Mouse (Mus musculus) urinary bladder, postnatal 4 days (tissue): ENCODE measurements around the gene Cep83.
A peak's percentile ranks its signal among the peaks of the same experiment; 100 is the strongest.
"Not testable (repeated sequence)": the region's sequence is repeated elsewhere in the genome, so short reads cannot be mapped to it uniquely, and the experiment has no call there.

ENCODE experiments used
- DNase-seq, 2 experiments: peaks; one replicate each; pipeline ENCODE4 v3.0.0; 2021 to 2022; ENCODE audit warnings: low spot score in 2 of 2

The Cep83 gene

GRCm38 (mm10) chr10:94688420-94689175 lies at the start of gene Cep83:
Gene Cep83 (plus strand): TSS chr10:94688654.
- DNase-seq = peak; percentile 89 to 94

DNA sequence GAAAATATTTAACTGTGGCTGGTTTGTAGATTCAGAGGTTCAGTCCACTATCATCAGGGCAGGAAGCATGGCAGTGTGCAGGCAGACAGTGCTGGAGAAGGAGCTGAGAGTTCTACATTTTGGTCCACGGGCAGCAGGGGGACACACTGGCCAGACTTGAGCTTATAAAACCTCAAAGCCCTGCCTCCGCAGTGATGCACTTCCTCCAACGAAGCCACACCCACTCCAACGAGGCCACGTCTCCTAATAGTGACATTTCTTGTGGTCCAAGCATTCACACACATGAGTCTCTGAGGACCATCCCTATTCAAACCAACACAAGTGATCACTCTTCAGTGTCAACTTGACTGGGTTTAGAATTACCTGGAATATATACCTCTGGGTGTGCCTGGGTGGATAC lies 49.2 kb upstream of the Cep83 start:
- DNase-seq = no peak

- no peak for DNase-seq
Observed at GRCm38 (mm10) chr10:94640067-94640466, 48.4 kb upstream of the Cep83 start.

- no peak for DNase-seq
Observed at GRCm38 (mm10) chr10:94664036-94664435, 24.4 kb upstream of the Cep83 start.

GRCm38 (mm10) chr10:94664455-94664854 lies 24.0 kb upstream of the Cep83 start:
- DNase-seq = no peak

- no peak for DNase-seq
Observed at GRCm38 (mm10) chr10:94668147-94668546, 20.3 kb upstream of the Cep83 start.

DNA sequence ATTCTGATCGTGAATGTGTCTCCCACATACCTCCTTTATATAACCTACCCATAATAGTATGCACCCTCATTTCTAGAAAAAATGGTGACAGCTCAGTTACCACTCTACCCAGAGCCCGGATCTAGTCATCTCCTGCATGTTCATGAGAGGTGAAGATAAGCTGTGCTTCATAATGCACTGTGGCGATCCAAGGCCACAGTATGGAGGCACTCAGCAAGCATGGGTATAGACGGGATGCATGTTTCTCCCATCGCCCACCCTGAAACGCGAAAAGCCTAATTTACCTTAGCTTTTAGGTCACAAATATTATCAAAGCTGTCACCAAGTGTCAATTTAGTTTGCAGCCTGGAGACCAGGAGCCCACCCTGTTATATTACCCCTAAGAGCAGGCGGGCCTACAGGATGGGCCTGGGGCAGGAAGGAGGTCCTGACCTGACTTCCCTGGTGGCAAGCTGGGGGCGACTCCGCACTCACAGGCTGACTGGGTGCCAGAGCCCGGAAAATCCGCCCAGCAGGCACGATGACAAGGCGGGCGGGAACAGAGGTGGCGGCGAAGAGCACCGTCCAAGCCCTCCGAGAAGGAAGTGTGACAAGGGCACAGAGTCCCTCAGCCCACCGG lies 544 bp upstream of the Cep83 start:
- DNase-seq = peak in 1 of 2 experiments; percentile 60

GRCm38 (mm10) chr10:94689176-94689510 lies 689 bp downstream of the Cep83 start:
- DNase-seq = no peak

- no peak for DNase-seq
Observed at GRCm38 (mm10) chr10:94690376-94690775, 1.9 kb downstream of the Cep83 start.

GRCm38 (mm10) chr10:94692163-94692562 lies 3.7 kb downstream of the Cep83 start:
- no peak for DNase-seq

- no peak for DNase-seq
Observed at GRCm38 (mm10) chr10:94705643-94706258, 17.3 kb downstream of the Cep83 start.

DNA sequence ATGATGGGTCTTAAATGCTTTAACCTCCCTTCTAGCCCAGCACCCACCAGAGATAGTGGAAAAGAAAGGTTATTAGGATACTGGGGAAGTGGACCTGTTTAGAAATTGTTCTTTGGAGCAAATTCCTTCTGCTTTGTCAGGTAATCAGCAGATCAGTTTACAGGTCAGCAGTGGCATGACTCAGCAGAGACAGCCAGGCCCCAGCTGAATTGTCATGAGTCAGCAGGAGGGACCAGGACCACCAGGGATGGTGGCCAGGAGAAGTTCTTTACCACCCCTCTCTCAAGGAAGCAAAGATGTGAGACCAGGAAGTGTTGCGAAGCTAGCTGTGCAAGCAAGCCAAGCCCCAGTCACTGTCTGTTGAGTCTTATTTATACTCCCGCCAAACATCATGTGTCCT lies 18.2 kb downstream of the Cep83 start:
- no peak for DNase-seq

DNA sequence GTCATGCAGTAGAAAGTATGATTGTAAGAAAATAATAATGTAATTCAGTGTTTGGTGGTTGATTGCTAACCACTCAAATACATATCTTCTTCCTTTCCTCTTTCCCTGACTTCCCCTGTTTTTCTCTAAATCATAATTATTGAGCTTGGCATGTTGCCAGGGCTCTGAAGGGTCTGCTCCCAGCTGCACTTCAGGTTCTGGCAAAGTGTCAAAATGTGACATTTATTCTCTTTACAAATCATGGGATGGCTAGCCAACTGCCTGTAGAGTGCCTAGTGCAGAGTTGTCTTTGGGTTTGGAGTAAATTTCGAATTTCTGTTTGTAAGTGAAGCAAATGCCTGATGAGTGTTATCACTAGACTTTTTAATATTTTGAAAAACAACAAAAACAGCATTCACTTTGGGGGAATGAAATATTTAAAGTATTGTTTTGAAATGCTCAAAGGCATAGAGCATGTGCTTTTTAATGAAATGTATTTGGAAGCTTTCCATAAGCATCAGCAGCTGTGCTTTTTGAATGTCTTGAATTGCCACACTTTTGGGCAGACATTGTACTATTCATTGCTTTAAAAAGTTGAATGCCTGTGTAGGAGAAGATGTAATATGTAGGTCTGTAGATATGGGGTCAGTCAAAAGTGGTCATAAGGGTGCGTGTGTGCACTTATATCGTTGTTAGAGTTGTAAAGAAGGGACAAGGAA lies 21.3 kb downstream of the Cep83 start:
- DNase-seq = no peak

- no peak for DNase-seq
Observed at GRCm38 (mm10) chr10:94710320-94710695, 21.9 kb downstream of the Cep83 start.

DNA sequence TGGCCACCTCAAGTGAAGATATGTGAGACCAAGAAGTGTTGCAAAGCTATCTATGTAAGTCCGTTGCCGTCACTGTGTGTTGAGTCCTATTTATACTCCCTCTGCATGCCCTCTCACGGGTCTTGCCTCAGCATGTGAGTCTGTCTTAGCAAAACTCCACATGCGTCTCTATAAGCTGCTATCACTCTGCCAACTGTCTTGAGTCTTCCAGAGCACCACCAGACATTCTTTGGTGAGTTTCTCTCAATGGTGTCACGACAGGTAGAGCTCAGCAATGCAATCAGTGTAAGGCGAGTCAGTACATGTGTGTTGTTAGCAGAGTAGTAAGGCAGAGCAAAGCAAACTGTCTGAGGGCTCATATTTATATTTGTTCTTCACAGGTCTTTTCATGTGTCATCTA lies 31.8 kb downstream of the Cep83 start:
- no peak for DNase-seq

- not testable (repeated sequence) for DNase-seq
Observed at GRCm38 (mm10) chr10:94728053-94728452, 39.6 kb downstream of the Cep83 start.

GRCm38 (mm10) chr10:94730445-94730844 lies 42.0 kb downstream of the Cep83 start:
- no peak for DNase-seq

DNA sequence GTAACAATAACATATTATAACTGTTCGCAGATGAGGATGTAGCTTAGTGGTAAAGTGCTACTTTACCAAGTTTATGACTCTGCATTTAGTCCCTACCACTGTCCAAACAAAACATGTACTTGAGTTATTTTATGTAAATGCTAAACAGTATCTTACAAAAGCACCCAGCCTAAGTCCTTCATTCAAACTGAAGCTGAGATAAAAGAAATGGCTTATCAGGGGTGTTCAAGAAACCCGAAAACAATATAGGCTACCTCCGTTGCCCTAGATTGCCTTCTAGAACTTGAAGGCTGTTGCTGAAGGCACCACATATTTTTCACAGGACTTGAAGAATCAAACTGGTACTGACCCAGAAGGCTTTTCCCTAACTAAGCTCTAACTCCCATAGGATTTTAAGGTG lies 46.4 kb downstream of the Cep83 start:
- DNase-seq = no peak

DNA sequence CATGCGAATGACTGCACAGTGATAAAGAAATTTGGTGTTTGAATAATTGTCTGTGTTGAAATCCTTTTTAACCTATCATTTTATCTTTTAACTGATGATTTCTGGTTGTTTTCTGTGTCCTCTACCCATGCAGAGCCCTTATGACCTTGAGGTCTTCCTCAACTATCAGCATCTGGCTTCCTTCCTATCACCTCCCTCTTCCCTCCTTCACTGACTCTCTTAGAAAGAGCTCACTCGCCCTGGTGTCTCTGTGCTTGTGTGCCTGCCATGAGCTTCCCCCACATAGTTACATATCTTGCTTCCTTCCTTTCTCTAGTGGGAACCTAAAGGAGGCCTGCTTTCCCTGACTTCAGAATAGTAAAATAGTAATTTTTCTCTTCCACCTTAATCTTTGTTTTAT lies 51.8 kb downstream of the Cep83 start:
- no peak for DNase-seq

DNA sequence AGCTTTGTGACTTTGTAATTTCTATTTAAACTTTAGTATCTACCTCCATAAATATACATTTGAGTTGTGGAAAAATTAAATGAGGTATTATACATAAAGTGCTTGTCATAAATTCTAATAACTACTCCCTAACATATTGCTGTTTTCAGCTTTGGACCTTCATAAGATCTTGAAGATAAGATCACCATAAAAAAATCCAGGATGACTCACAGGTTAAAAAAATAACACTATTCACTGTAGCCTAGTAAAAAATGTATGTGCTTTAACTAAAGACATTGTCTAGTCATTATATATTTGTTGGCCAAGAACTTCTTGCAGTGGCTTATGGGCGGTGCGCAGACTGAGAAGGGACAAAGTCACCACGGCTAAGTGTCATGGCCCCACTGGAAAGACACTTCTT lies 53.0 kb downstream of the Cep83 start:
- DNase-seq = no peak

DNA sequence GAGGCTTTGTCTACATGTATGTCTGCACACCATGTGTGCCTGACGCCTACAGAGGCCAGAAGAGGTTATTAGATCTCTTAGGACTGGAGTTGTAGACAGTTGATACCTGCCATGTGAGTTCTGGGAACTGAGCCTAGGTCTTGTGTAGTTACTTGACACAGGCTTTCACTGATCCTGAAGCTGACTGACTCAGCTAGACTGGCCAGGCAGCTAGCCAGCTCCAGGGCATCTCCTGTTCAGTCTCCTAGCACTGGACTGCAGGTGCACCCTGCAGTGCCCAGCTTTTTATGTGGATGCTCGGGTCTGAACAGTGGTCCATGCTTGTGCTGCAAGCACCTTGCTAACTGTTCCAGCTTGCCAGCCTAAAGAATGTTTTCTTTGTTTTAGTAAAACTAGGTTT lies 58.6 kb downstream of the Cep83 start:
- no peak for DNase-seq

- no peak for DNase-seq
Observed at GRCm38 (mm10) chr10:94771496-94771895, 83.0 kb downstream of the Cep83 start.

- DNase-seq = no peak
Observed at GRCm38 (mm10) chr10:94777576-94777975, 89.1 kb downstream of the Cep83 start.
